Mouse (Mus musculus) heart, postnatal 0 days (tissue): ENCODE measurements around the gene Il10rb.

Experiments
- CTCF ChIP-seq: IDR thresholded peaks from 2 replicates; pipeline ENCODE4 v1.5.1; 2016; ENCODE audit warnings: antibody characterized with exemption, control low read depth, low read depth
- EP300 ChIP-seq: IDR thresholded peaks from 2 replicates; pipeline ENCODE4 v1.6.1; 2016; ENCODE audit warnings: antibody characterized with exemption, low read depth

DNA sequence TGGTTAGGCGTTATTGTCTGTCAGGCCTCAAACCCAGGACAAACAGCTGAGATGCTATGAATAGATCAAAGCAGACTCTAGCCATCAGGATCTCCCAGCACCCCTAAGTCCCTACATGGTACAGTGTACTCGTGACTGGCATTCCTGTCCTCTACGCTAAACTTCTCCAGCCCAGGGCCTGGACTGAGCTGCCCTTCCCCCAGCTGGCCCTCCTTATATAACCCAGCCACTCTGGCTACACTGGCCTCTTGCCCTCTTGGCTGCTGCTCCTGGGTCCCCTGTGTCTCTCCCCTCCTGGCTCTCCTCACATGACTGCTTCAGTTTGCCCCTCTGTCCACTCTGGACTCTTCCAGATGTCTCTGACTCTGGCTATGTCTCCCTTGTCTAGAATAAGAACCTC is 56.7 kb downstream of the Il10rb start:
- TF ChIP-seq EP300 (no peak; the same call in 1 of the 2 replicates), CTCF (no peak)
